Mouse (Mus musculus): ENCODE data around the gene Adam19. TPM values are rescaled to one million over a fixed set of nuclear protein-coding genes. Genes with fewer than 3 reads are reported as not detected.

The Adam19 gene
- total and polyA plus RNA-seq, 3 experiments = 3.0 to 9.0 (median 4.5) TPM

GRCm38 (mm10) chr11:46165866-46166585, 110.2 kb downstream of the Adam19 start, which contains the start of gene Nipal4:
Gene Nipal4 (minus strand): TSS chr11:46166508.
- DNase-seq (ENCODE audit: extremely low read depth) = no peak
- no peaks in the 10 kb centered on the region for H3K27me3 ChIP-seq (replicated peaks)

GRCm38 (mm10) chr11:46168506-46168905, 112.7 kb downstream of the Adam19 start:
- no peak for TF ChIP-seq TCF12 (IDR thresholded peaks at IDR 0.05; ENCODE audit: low read depth, low read length)
- no peak for TF ChIP-seq CHD1 (IDR thresholded peaks at IDR 0.05; ENCODE audit: low read depth, low read length)
- no peak for TF ChIP-seq MEF2A (IDR thresholded peaks at IDR 0.05; ENCODE audit: borderline replicate concordance, low read depth, low read length)
- TF ChIP-seq BHLHE40 (IDR thresholded peaks at IDR 0.05; ENCODE audit: low read depth, low read length) = no peak
- no peak for TF ChIP-seq EP300 (IDR thresholded peaks at IDR 0.05; ENCODE audit: low read length)
- TF ChIP-seq USF1 (IDR thresholded peaks at IDR 0.05; ENCODE audit: low read depth, low read length) = no peak
- TF ChIP-seq NRF1 (IDR thresholded peaks at IDR 0.05; ENCODE audit: low read depth, low read length) = no peak
- no peak for TF ChIP-seq GABPA (IDR thresholded peaks at IDR 0.05; ENCODE audit: insufficient replicate concordance, low read depth, low read length)
- no peak for TF ChIP-seq MXI1 (IDR thresholded peaks at IDR 0.05; ENCODE audit: low read depth, low read length)
- no peak for TF ChIP-seq KAT2A (IDR thresholded peaks at IDR 0.05; ENCODE audit: insufficient replicate concordance, low read length)
- TF ChIP-seq CHD2 (IDR thresholded peaks at IDR 0.05; ENCODE audit: low read length) = no peak
- no peak for TF ChIP-seq SMC3 (IDR thresholded peaks at IDR 0.05; ENCODE audit: low read depth, low read length)
- no peak for TF ChIP-seq HCFC1 (IDR thresholded peaks at IDR 0.05; ENCODE audit: low read depth, low read length)
- no peak for TF ChIP-seq MAZ (IDR thresholded peaks at IDR 0.05; ENCODE audit: low read depth, low read length)
- no peak for TF ChIP-seq IRF4 (IDR thresholded peaks at IDR 0.05; ENCODE audit: low read depth, low read length)
- TF ChIP-seq ZNF384 (IDR thresholded peaks at IDR 0.05; ENCODE audit: low read depth, low read length) = no peak
- TF ChIP-seq POLR2A (IDR thresholded peaks at IDR 0.05; ENCODE audit: low read depth, low read length) = no peak
- dilution Hi-C loops (cut with MboI; ENCODE audit: extremely low pct_ligation_motif_present, extremely low pct_unique_long_range_greater_than_20kb, low sequenced_read_pairs) (no loop called here), in situ Hi-C loops (cut with MboI; ENCODE audit: low pct_ligation_motif_present, low pct_unique_long_range_greater_than_20kb, low sequenced_read_pairs) (no loop called here)
- no peak for DNase-seq (ENCODE audit: extremely low read depth)
- Histone ChIP-seq H3K27ac (ENCODE audit: insufficient read depth, low read depth) (no peak overlapping the region), H3K4me3 (replicated peaks in 1 of 3; ENCODE audit: low read depth in 2 of 3, low read length in 2 of 3, poor library complexity in 1 of 3) (no peak overlapping the region), H3K36me3 (replicated peaks in 1 of 2; ENCODE audit: control insufficient read depth in 1 of 2, insufficient read depth in 1 of 2, low read length in 1 of 2) (no peaks in the 10 kb centered on the region), H3K4me1 (ENCODE audit: control insufficient read depth in 1 of 2, insufficient read depth in 2 of 2) (peaks cover 0 to 10% of the 10 kb centered on the region in 2 experiments; a peak in 2 of 4 replicates), H3K4me2 (ENCODE audit: insufficient read depth, low read depth, poor library complexity, severe bottlenecking) (no peak overlapping the region), H3K27me3 (replicated peaks) (no peaks in the 10 kb centered on the region), H3K79me2 (replicated peaks; ENCODE audit: control insufficient read depth, extremely low read depth, insufficient read depth, poor library complexity, severe bottlenecking) (no peaks in the 10 kb centered on the region), H3K9me3 (replicated peaks; ENCODE audit: low read length) (no peaks in the 10 kb centered on the region), H3K9ac (ENCODE audit: insufficient read depth, low read depth) (no peak overlapping the region)

More at GRCm38 (mm10) chr11:46165866-46166585, 110.2 kb downstream of the Adam19 start, which contains the start of gene Nipal4:
- Histone ChIP-seq H3K4me3 (replicated peaks in 1 of 3; ENCODE audit: low read depth in 2 of 3, low read length in 2 of 3, poor library complexity in 1 of 3) (peak within 1 kb of the TSS in 1 of 3 experiments; percentile 50), H3K4me2 (ENCODE audit: insufficient read depth, low read depth, poor library complexity, severe bottlenecking) (peak within 1 kb of the TSS; percentile 68), H3K9me3 (replicated peaks; ENCODE audit: low read length) (no peaks in the 10 kb centered on the region), H3K4me1 (ENCODE audit: control insufficient read depth in 1 of 2, insufficient read depth in 2 of 2) (peaks cover 0 to 10% of the 10 kb centered on the region in 2 experiments; a peak in 2 of 4 replicates), H3K9ac (ENCODE audit: insufficient read depth, low read depth) (no peak within 1 kb of the TSS), H3K36me3 (replicated peaks in 1 of 2; ENCODE audit: control insufficient read depth in 1 of 2, insufficient read depth in 1 of 2, low read length in 1 of 2) (no peaks in the 10 kb centered on the region), H3K79me2 (replicated peaks; ENCODE audit: control insufficient read depth, extremely low read depth, insufficient read depth, poor library complexity, severe bottlenecking) (no peaks in the 10 kb centered on the region), H3K27ac (ENCODE audit: insufficient read depth, low read depth) (no peak within 1 kb of the TSS)
- in situ Hi-C loops (cut with MboI; ENCODE audit: low pct_ligation_motif_present, low pct_unique_long_range_greater_than_20kb, low sequenced_read_pairs) = no loop called here
- TF ChIP-seq USF1 (IDR thresholded peaks at IDR 0.05; ENCODE audit: low read depth, low read length) (no peak), MEF2A (IDR thresholded peaks at IDR 0.05; ENCODE audit: borderline replicate concordance, low read depth, low read length) (no peak), EP300 (IDR thresholded peaks at IDR 0.05; ENCODE audit: low read length) (no peak), CTCF (conservative IDR thresholded peaks at IDR 0.05 in 1 of 2, IDR thresholded peaks at IDR 0.05 in 1 of 2; ENCODE audit: low read depth in 2 of 2, low read length in 2 of 2) (no peak), MAZ (IDR thresholded peaks at IDR 0.05; ENCODE audit: low read depth, low read length) (no peak), RCOR1 (conservative IDR thresholded peaks at IDR 0.05; ENCODE audit: low read depth, low read length) (no peak)
- dilution Hi-C loops (cut with MboI; ENCODE audit: extremely low pct_ligation_motif_present, extremely low pct_unique_long_range_greater_than_20kb, low sequenced_read_pairs) = no loop called here
